Mouse (Mus musculus) ES-Bruce4 (cell line): ENCODE measurements around the gene Gpr18.

ENCODE experiments used
- CTCF ChIP-seq: IDR thresholded peaks from one replicate; pipeline ENCODE4 v1.8.1; 2011; ENCODE audit warnings: low read depth, low read length
- EP300 ChIP-seq: IDR thresholded peaks from 2 replicates; pipeline ENCODE4 v1.6.1; 2011; ENCODE audit warnings: low read depth, low read length; ENCODE audit not compliant: insufficient read depth
- POLR2A ChIP-seq: IDR thresholded peaks from one replicate; pipeline ENCODE4 v1.8.1; 2011; ENCODE audit warnings: low read length; ENCODE audit not compliant: insufficient read depth

GRCm38 (mm10) chr14:121912501-121912900, 3.1 kb downstream of the Gpr18 start:
- TF ChIP-seq CTCF (no peak), POLR2A (no peak), EP300 (no peak)
